Mouse (Mus musculus): ENCODE measurements around the gene Snap23. TPM values are rescaled to one million over a fixed set of nuclear protein-coding genes. Genes with fewer than 3 reads are reported as not detected.

The Snap23 gene
- 3.7 and 4.5 TPM in 2 replicates for polyA plus RNA-seq (2012; rRNA removed)

GRCm38 (mm10) chr2:120566886-120567797 is at the start of gene Snap23:
Gene Snap23 (plus strand): TSS chr2:120567671.

GRCm38 (mm10) chr2:120563235-120563990 is 4.1 kb upstream of the Snap23 start, which contains the start of gene Zfp106:
Gene Zfp106 (minus strand): TSS chr2:120563843.

GRCm38 (mm10) chr2:120608830-120609723 is 41.6 kb downstream of the Snap23 start, which contains the start of the genes Haus2 and Lrrc57:
Gene Haus2 (plus strand): TSS chr2:120609383.
Gene Lrrc57 (minus strand): TSS chr2:120609520.

GRCm38 (mm10) chr2:120628886-120629735 is 61.6 kb downstream of the Snap23 start, which contains the start of gene Stard9:
Gene Stard9 (plus strand): TSS chr2:120629121.

Other genes starting within 250 kb of the Snap23 start
- 24.3 and 34.8 TPM in 2 replicates for gene Vps39, start 214.5 kb upstream of the Snap23 start, polyA plus RNA-seq (2012; rRNA removed)
- 13.1 and 21.0 TPM in 2 replicates for gene Ganc, start 163.8 kb upstream of the Snap23 start, polyA plus RNA-seq (2012; rRNA removed)
- 6.2 and 6.8 TPM in 2 replicates for gene Tmem87a, start 163.6 kb upstream of the Snap23 start, polyA plus RNA-seq (2012; rRNA removed)
- 0.54 and 1.1 TPM in 2 replicates for gene Capn3, start 111.7 kb upstream of the Snap23 start, polyA plus RNA-seq (2012; rRNA removed)
- 67.2 and 77.0 TPM in 2 replicates for gene Zfp106, start 3.8 kb upstream of the Snap23 start, polyA plus RNA-seq (2012; rRNA removed)
- 1.2 and 2.0 TPM in 2 replicates for gene Haus2, start 41.7 kb downstream of the Snap23 start, polyA plus RNA-seq (2012; rRNA removed)
- 5.5 and 11.4 TPM in 2 replicates for gene Lrrc57, start 41.8 kb downstream of the Snap23 start, polyA plus RNA-seq (2012; rRNA removed)
- gene Stard9, start 61.5 kb downstream of the Snap23 start, polyA plus RNA-seq (2012; rRNA removed), result 11.9 and 14.4 TPM in 2 replicates